Mouse (Mus musculus) 3T3-L1 (cell line): ENCODE measurements around the gene Gm4565.
"Not testable (repeated sequence)": the region's sequence is repeated elsewhere in the genome, so short reads cannot be mapped to it uniquely, and the experiment has no call there.

ENCODE experiments used
- DNase-seq: peaks from one replicate; pipeline ENCODE4 v3.0.0-alpha.2; 2015; ENCODE audit warnings: low read depth, low spot score

The Gm4565 gene

GRCm38 (mm10) chr7:22588027-22588426 lies at the start of gene Gm4565:
TSS of gene Gm4565 (minus strand) at chr7:22588127.
- DNase-seq = not testable (repeated sequence)

- not testable (repeated sequence) for DNase-seq
These were observed 22.7 kb downstream of the Gm4565 start, which contains the start of gene Gm4201 for GRCm38 (mm10) chr7:22565243-22565642. TSS of gene Gm4201 (minus strand) at chr7:22565343.

DNA sequence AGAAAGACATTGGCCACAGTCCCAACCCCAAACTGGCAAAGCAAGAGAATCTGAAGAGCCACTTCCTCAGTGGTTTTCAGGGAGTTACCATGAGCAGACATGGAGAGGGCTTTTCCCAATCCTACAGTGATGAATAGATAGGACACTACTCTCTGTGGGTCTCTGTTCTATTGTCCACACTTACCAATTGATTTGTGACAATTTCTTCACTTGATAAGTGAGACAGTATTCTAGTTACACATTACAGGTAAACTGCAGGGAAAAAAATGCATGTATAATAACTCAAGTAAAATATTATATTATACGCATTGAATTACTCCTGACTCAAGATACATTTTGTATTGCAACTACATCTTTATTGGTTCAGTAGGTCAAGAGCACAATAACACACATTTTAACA lies 53.1 kb downstream of the Gm4565 start, which contains the start of gene Gm8677:
Gene Gm8677 (minus strand): TSS at position 101 of the 400 bp plus-strand sequence.
- not testable (repeated sequence) for DNase-seq
